Mouse (Mus musculus): ENCODE results near the gene Slc9a9. TPM values are rescaled to one million over a fixed set of nuclear protein-coding genes. Genes with fewer than 3 reads are reported as not detected.

The Slc9a9 gene
- polyA plus RNA-seq, 1 experiment from 2014 or later = 2.3 TPM

GRCm38 (mm10) chr9:94907020-94907610 is 237.4 kb downstream of the Slc9a9 start:
- no peak for ATAC-seq
- TF ChIP-seq CTCF (IDR thresholded peaks at IDR 0.05; ENCODE audit: low read depth) (no peak), EP300 (IDR thresholded peaks at IDR 0.05; ENCODE audit: low read depth) (no peak)
- no peak overlapping the region for H3K4me2 ChIP-seq (ENCODE audit: low read depth, low read length)
- no peaks in the 10 kb centered on the region for H3K27me3 ChIP-seq (ENCODE audit: insufficient read depth, low read length)
- H3K4me1 ChIP-seq (ENCODE audit: insufficient read depth) = no peaks in the 10 kb centered on the region
- no peak for DNase-seq
- no peak overlapping the region for H3K27ac ChIP-seq (ENCODE audit: low read depth)
- no peaks in the 10 kb centered on the region for H3K36me3 ChIP-seq (replicated peaks; ENCODE audit: insufficient read depth, low read length)
- 72% methylated on average over 4 of the region's 4 CpGs for WGBS (ENCODE audit: insufficient replicate concordance)
- H3K9me3 ChIP-seq (ENCODE audit: low read length) = no peaks in the 10 kb centered on the region; the same call in 1 of the 2 replicates
- H3K4me3 ChIP-seq (ENCODE audit: low read depth, low read length) = no peak overlapping the region
- no peak overlapping the region for H3K9ac ChIP-seq (replicated peaks)

- Histone ChIP-seq H3K4me2 (ENCODE audit: low read depth, low read length) (no peak overlapping the region), H3K4me3 (ENCODE audit: low read depth, low read length) (no peak overlapping the region), H3K9me3 (ENCODE audit: low read length) (no peaks in the 10 kb centered on the region), H3K9ac (replicated peaks) (no peak overlapping the region), H3K27me3 (ENCODE audit: insufficient read depth, low read length) (no peaks in the 10 kb centered on the region), H3K4me1 (ENCODE audit: insufficient read depth) (no peaks in the 10 kb centered on the region), H3K27ac (ENCODE audit: low read depth) (no peak overlapping the region), H3K36me3 (replicated peaks; ENCODE audit: insufficient read depth, low read length) (no peaks in the 10 kb centered on the region)
- no peak for TF ChIP-seq EP300 (IDR thresholded peaks at IDR 0.05; ENCODE audit: low read depth)
- WGBS (ENCODE audit: insufficient replicate concordance) = 83% methylated on average over 9 of the region's 9 CpGs
- no peak for ATAC-seq
- DNase-seq = no peak
Measured at GRCm38 (mm10) chr9:94912071-94912470, 242.4 kb downstream of the Slc9a9 start.

GRCm38 (mm10) chr9:94922062-94922461 is 252.4 kb downstream of the Slc9a9 start:
- no peaks in the 10 kb centered on the region for H3K9me3 ChIP-seq (ENCODE audit: low read length)
- H3K4me1 ChIP-seq (ENCODE audit: insufficient read depth) = no peaks in the 10 kb centered on the region
- TF ChIP-seq EP300 (IDR thresholded peaks at IDR 0.05; ENCODE audit: low read depth) (no peak), CTCF (IDR thresholded peaks at IDR 0.05; ENCODE audit: low read depth) (no peak)
- H3K4me2 ChIP-seq (ENCODE audit: low read depth, low read length) = no peak overlapping the region
- H3K36me3 ChIP-seq (replicated peaks; ENCODE audit: insufficient read depth, low read length) = no peaks in the 10 kb centered on the region
- H3K4me3 ChIP-seq (ENCODE audit: low read depth, low read length) = no peak overlapping the region
- no peak overlapping the region for H3K9ac ChIP-seq (replicated peaks)
- H3K27me3 ChIP-seq (ENCODE audit: insufficient read depth, low read length) = no peaks in the 10 kb centered on the region
- no peak overlapping the region for H3K27ac ChIP-seq (ENCODE audit: low read depth)
- ATAC-seq = no peak
- 59% methylated on average over 5 of the region's 5 CpGs for WGBS (ENCODE audit: insufficient replicate concordance)
- DNase-seq = no peak

GRCm38 (mm10) chr9:94925845-94926244 is 256.1 kb downstream of the Slc9a9 start:
- no peak overlapping the region for H3K9ac ChIP-seq (replicated peaks)
- no peak overlapping the region for H3K4me2 ChIP-seq (ENCODE audit: low read depth, low read length)
- H3K4me3 ChIP-seq (ENCODE audit: low read depth, low read length) = no peak overlapping the region
- no peak for TF ChIP-seq CTCF (IDR thresholded peaks at IDR 0.05; ENCODE audit: low read depth)
- TF ChIP-seq EP300 (IDR thresholded peaks at IDR 0.05; ENCODE audit: low read depth) = no peak
- WGBS (ENCODE audit: insufficient replicate concordance) = 65% methylated on average over 3 of the region's 3 CpGs
- no peak overlapping the region for H3K27ac ChIP-seq (ENCODE audit: low read depth)
- DNase-seq = no peak
- no peak for ATAC-seq
- H3K27me3 ChIP-seq (ENCODE audit: insufficient read depth, low read length) = no peaks in the 10 kb centered on the region
- no peaks in the 10 kb centered on the region for H3K9me3 ChIP-seq (ENCODE audit: low read length)
- H3K4me1 ChIP-seq (ENCODE audit: insufficient read depth) = no peaks in the 10 kb centered on the region
- no peaks in the 10 kb centered on the region for H3K36me3 ChIP-seq (replicated peaks; ENCODE audit: insufficient read depth, low read length)

- H3K27me3 ChIP-seq (ENCODE audit: insufficient read depth, low read length) = no peaks in the 10 kb centered on the region
- no peak overlapping the region for H3K27ac ChIP-seq (ENCODE audit: low read depth)
- H3K36me3 ChIP-seq (replicated peaks; ENCODE audit: insufficient read depth, low read length) = no peaks in the 10 kb centered on the region
- no peak overlapping the region for H3K9ac ChIP-seq (replicated peaks)
- no peak overlapping the region for H3K4me2 ChIP-seq (ENCODE audit: low read depth, low read length)
- TF ChIP-seq EP300 (IDR thresholded peaks at IDR 0.05; ENCODE audit: low read depth) = no peak
- peak; percentile 51 for TF ChIP-seq CTCF (IDR thresholded peaks at IDR 0.05; ENCODE audit: low read depth)
- no peaks in the 10 kb centered on the region for H3K9me3 ChIP-seq (ENCODE audit: low read length)
- H3K4me1 ChIP-seq (ENCODE audit: insufficient read depth) = no peaks in the 10 kb centered on the region
- ATAC-seq (no peak), DNase-seq (peak; percentile 20)
- H3K4me3 ChIP-seq (ENCODE audit: low read depth, low read length) = no peak overlapping the region
Measured at GRCm38 (mm10) chr9:94927101-94927500, 257.4 kb downstream of the Slc9a9 start.

GRCm38 (mm10) chr9:94945569-94946135 is 275.9 kb downstream of the Slc9a9 start:
- no peak for TF ChIP-seq EP300 (IDR thresholded peaks at IDR 0.05; ENCODE audit: low read depth)
- no peak for TF ChIP-seq CTCF (IDR thresholded peaks at IDR 0.05; ENCODE audit: low read depth)
- H3K4me2 ChIP-seq (ENCODE audit: low read depth, low read length) = no peak overlapping the region
- no peak overlapping the region for H3K4me3 ChIP-seq (ENCODE audit: low read depth, low read length)
- no peaks in the 10 kb centered on the region for H3K36me3 ChIP-seq (replicated peaks; ENCODE audit: insufficient read depth, low read length)
- DNase-seq (no peak), ATAC-seq (no peak)
- no peaks in the 10 kb centered on the region for H3K9me3 ChIP-seq (ENCODE audit: low read length)
- no peaks in the 10 kb centered on the region for H3K4me1 ChIP-seq (ENCODE audit: insufficient read depth)
- H3K9ac ChIP-seq (replicated peaks) = no peak overlapping the region
- H3K27me3 ChIP-seq (ENCODE audit: insufficient read depth, low read length) = no peaks in the 10 kb centered on the region
- WGBS (ENCODE audit: insufficient replicate concordance) = 73% methylated on average over 7 of the region's 7 CpGs
- H3K27ac ChIP-seq (ENCODE audit: low read depth) = no peak overlapping the region
